Mouse (Mus musculus) kidney, adult 2 months (tissue): ENCODE data around the gene Dmap1.

Experiments
- CTCF ChIP-seq: fragments of 200-500 bp; conservative IDR thresholded peaks from 2 replicates; pipeline ENCODE4 v1.5.1; 2011; ENCODE audit warnings: low read depth, mild to moderate bottlenecking, control low read depth, low read length, moderate library complexity, mixed read lengths; ENCODE audit not compliant: insufficient read depth, insufficient read length
- POLR2A ChIP-seq: fragments of 200-500 bp; IDR thresholded peaks from one replicate; pipeline ENCODE4 v1.6.1; 2011; ENCODE audit warnings: low read depth, low read length, control low read depth

- TF ChIP-seq CTCF (no peak), POLR2A (no peak)
These were observed 37.0 kb downstream of the Dmap1 start for GRCm38 (mm10) chr4:117645031-117645435.
